9 mouse cellular contexts compared by ENCODE assay signal in genomic region chrX:168123589-168123965, GRCm38 (mm10).
DNase-seq lines count a peak whose midpoint lies in the region; ATAC-seq and TF ChIP-seq lines count a peak whose summit lies in the region.
"Had no signal": no experiment of that assay in that cellular context is flagged by ENCODE, and none has a peak within 500 bp of the region (broad histone marks: within the 10 kb centered on the region; RNA-seq: fewer than 3 reads in every experiment).

No protein-coding gene starts in this region.

- no peak for ATAC-seq in heart, embryonic 15.5 days (replicated peaks; ENCODE audit: insufficient number of reproducible peaks, insufficient read depth, low FRiP score, low read depth)
- ATAC-seq in forebrain, embryonic 13.5 days: peak; percentile 54
- ATAC-seq in limb, embryonic 14.5 days (ENCODE audit: low FRiP score, low read depth): no peak
- no peak for ATAC-seq in megakaryocyte-erythroid progenitor cell, adult 5-6 weeks (replicated peaks; ENCODE audit: low FRiP score, low TSS enrichment, poor library complexity, severe bottlenecking)

- H3K36me3 ChIP-seq in heart, embryonic 15.5 days: no peaks in the 10 kb centered on the region
- no peaks in the 10 kb centered on the region for H3K36me3 ChIP-seq in heart, adult 2 months (ENCODE audit: control insufficient read depth, insufficient read depth, low read length)
- no peaks in the 10 kb centered on the region for H3K36me3 ChIP-seq in ES-Bruce4 (ENCODE audit: control insufficient read depth, insufficient read depth, low read length, poor library complexity, severe bottlenecking)
- H3K36me3 ChIP-seq in forebrain, embryonic 13.5 days (ENCODE audit: poor library complexity, severe bottlenecking): no peaks in the 10 kb centered on the region
- no peaks in the 10 kb centered on the region for H3K36me3 ChIP-seq in limb, embryonic 14.5 days (ENCODE audit: control insufficient read depth, insufficient read depth, low read length)

- TF ChIP-seq EP300 in heart, adult 2 months (IDR thresholded peaks at IDR 0.05; ENCODE audit: insufficient read depth, low read depth, low read length): no peak
- TF ChIP-seq EP300 in ES-Bruce4 (IDR thresholded peaks at IDR 0.05; ENCODE audit: insufficient read depth, low read depth, low read length): no peak

- H3K27me3 ChIP-seq in heart, embryonic 15.5 days: peaks cover 32% of the 10 kb centered on the region
- no peaks in the 10 kb centered on the region for H3K27me3 ChIP-seq in heart, adult 2 months (ENCODE audit: control insufficient read depth, insufficient read depth, low read length)
- H3K27me3 ChIP-seq in ES-Bruce4 (ENCODE audit: control insufficient read depth, insufficient read depth, low read length, poor library complexity, severe bottlenecking): peaks cover 1% of the 10 kb centered on the region; the same call in 1 of the 2 replicates
- H3K27me3 ChIP-seq in forebrain, embryonic 13.5 days: peaks cover 49% of the 10 kb centered on the region
- H3K27me3 ChIP-seq in limb, embryonic 14.5 days (ENCODE audit: control insufficient read depth, insufficient read depth, low read length): peaks cover 31% of the 10 kb centered on the region
- H3K27me3 ChIP-seq: CH12.LX had no signal

- H3K9me3 ChIP-seq in heart, embryonic 15.5 days (replicated peaks): no peaks in the 10 kb centered on the region
- no peaks in the 10 kb centered on the region for H3K9me3 ChIP-seq in ES-Bruce4 (replicated peaks; ENCODE audit: control insufficient read depth, insufficient read depth, low read length, poor library complexity, severe bottlenecking)
- no peaks in the 10 kb centered on the region for H3K9me3 ChIP-seq in forebrain, embryonic 13.5 days (replicated peaks)
- H3K9me3 ChIP-seq in limb, embryonic 14.5 days (ENCODE audit: control insufficient read depth, low read length): no peaks in the 10 kb centered on the region

- intact Hi-C loops in heart, adult 2 months (cut with DNase I): no loop called here

- peak overlapping the region; percentile 67 for H3K4me2 ChIP-seq in heart, embryonic 15.5 days
- peak overlapping the region; percentile 66 for H3K4me2 ChIP-seq in forebrain, embryonic 13.5 days
- H3K4me2 ChIP-seq in limb, embryonic 14.5 days (replicated peaks; ENCODE audit: low read depth, low read length, severe bottlenecking): peak overlapping the region; percentile 67

- 9% methylated on average over 11 of the region's 11 CpGs for WGBS in heart, embryonic 15.5 days
- 6% methylated on average over 11 of the region's 11 CpGs for WGBS in heart, adult 2 months
- WGBS in forebrain, embryonic 13.5 days: 8% methylated on average over 11 of the region's 11 CpGs
- 10% methylated on average over 10 of the region's 11 CpGs for WGBS in limb, embryonic 14.5 days

- peak overlapping the region; percentile 41 for H3K4me3 ChIP-seq in heart, embryonic 15.5 days
- H3K4me3 ChIP-seq in heart, adult 2 months: no peak overlapping the region
- peak overlapping the region; percentile 63 for H3K4me3 ChIP-seq in ES-Bruce4 (ENCODE audit: low read depth, low read length)
- H3K4me3 ChIP-seq in forebrain, embryonic 13.5 days: peak overlapping the region; percentile 43
- peak overlapping the region; percentile 38 for H3K4me3 ChIP-seq in limb, embryonic 14.5 days (replicated peaks; ENCODE audit: low read length)

- no peak for TF ChIP-seq POLR2A in heart, adult 2 months (IDR thresholded peaks at IDR 0.05; ENCODE audit: insufficient read depth, low read depth, low read length)
- no peak for TF ChIP-seq POLR2A in ES-Bruce4 (IDR thresholded peaks at IDR 0.05; ENCODE audit: insufficient read depth, low read length)
- TF ChIP-seq POLR2A in limb, embryonic 14.5 days (IDR thresholded peaks at IDR 0.05; ENCODE audit: borderline replicate concordance, extremely low read depth, insufficient read depth, insufficient read length): no peak

- H3K79me2 ChIP-seq in heart, adult 2 months (replicated peaks; ENCODE audit: control insufficient read depth, insufficient read depth, low read length): no peaks in the 10 kb centered on the region

- no peak overlapping the region for H3K27ac ChIP-seq in heart, embryonic 15.5 days
- H3K27ac ChIP-seq in heart, adult 2 months: no peak overlapping the region
- no peak overlapping the region for H3K27ac ChIP-seq in ES-Bruce4 (ENCODE audit: insufficient read depth, low read length)
- H3K27ac ChIP-seq in forebrain, embryonic 13.5 days: no peak overlapping the region
- no peak overlapping the region for H3K27ac ChIP-seq in limb, embryonic 14.5 days (replicated peaks; ENCODE audit: low read depth, low read length)

- DNase-seq in heart, adult 2 months: no peak
- no peak for DNase-seq in limb, embryonic 14.5 days (ENCODE audit: low spot score)
- no peak for DNase-seq in right cerebral cortex, postnatal 10 days (ENCODE audit: low spot score in 2 of 2)
- DNase-seq in layer of hippocampus, adult 8-10 months (ENCODE audit: low spot score in 2 of 2): no peak

- TF ChIP-seq CTCF in heart, adult 2 months (IDR thresholded peaks at IDR 0.05): no peak
- no peak for TF ChIP-seq CTCF in ES-Bruce4 (IDR thresholded peaks at IDR 0.05; ENCODE audit: low read depth, low read length)

- no peak overlapping the region for H3K9ac ChIP-seq in heart, embryonic 15.5 days
- no peak overlapping the region for H3K9ac ChIP-seq in heart, adult 2 months (ENCODE audit: low read depth, low read length)
- H3K9ac ChIP-seq in ES-Bruce4 (ENCODE audit: low read depth, poor library complexity, severe bottlenecking): no peak overlapping the region
- H3K9ac ChIP-seq in forebrain, embryonic 13.5 days: peak overlapping the region; percentile 58
- peak overlapping the region; percentile 53; the same call in 1 of the 2 replicates for H3K9ac ChIP-seq in limb, embryonic 14.5 days (ENCODE audit: low read depth, low read length, severe bottlenecking)

- no peaks in the 10 kb centered on the region for H3K4me1 ChIP-seq in heart, embryonic 15.5 days (replicated peaks)
- no peaks in the 10 kb centered on the region for H3K4me1 ChIP-seq in heart, adult 2 months (ENCODE audit: control insufficient read depth, insufficient read depth, low read length)
- no peaks in the 10 kb centered on the region for H3K4me1 ChIP-seq in ES-Bruce4 (ENCODE audit: control insufficient read depth, insufficient read depth, low read length)
- H3K4me1 ChIP-seq in forebrain, embryonic 13.5 days: no peaks in the 10 kb centered on the region
- no peaks in the 10 kb centered on the region for H3K4me1 ChIP-seq in limb, embryonic 14.5 days (ENCODE audit: control insufficient read depth, insufficient read depth, low read length)

Comparison
In these comparisons a context has a peak if more than half of its experiments do, and no peak if none do; other contexts are left out.
1. H3K9ac ChIP-seq: peak in forebrain, embryonic 13.5 days (single experiment) and limb, embryonic 14.5 days (single experiment); none in heart, embryonic 15.5 days (single experiment), heart, adult 2 months (single experiment) and ES-Bruce4 (single experiment).
2. Peak in every context shown above with its lines, with median percentiles within 50 percentile points of each other: H3K4me2 ChIP-seq.